Mouse (Mus musculus) embryo, embryonic 11 days (tissue): ENCODE measurements around the gene Chst15.

Experiments used
- DNase-seq: peaks from one replicate; pipeline ENCODE4 v3.0.0-alpha.2; 2015

The Chst15 gene

DNA sequence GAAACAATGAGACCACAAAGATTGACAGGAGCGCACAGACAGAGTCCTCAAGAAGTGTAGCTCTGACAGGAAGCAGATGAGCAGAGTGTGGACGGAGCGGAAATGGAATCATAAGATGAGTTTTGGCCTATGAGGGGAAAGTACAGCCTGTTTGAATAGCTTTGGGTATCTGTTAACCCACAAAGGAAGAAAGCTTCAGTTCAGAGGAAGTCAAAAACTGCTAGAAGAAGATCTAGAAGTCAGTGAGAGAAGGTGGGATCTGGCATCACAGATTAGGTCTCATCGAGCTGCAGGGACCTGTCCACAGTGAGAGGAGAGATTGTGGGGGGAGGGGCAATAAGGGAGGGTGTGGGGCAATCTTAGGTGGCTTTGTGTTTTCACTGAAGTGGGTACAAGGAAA is 18.3 kb upstream of the Chst15 start:
- DNase-seq = no peak

DNA sequence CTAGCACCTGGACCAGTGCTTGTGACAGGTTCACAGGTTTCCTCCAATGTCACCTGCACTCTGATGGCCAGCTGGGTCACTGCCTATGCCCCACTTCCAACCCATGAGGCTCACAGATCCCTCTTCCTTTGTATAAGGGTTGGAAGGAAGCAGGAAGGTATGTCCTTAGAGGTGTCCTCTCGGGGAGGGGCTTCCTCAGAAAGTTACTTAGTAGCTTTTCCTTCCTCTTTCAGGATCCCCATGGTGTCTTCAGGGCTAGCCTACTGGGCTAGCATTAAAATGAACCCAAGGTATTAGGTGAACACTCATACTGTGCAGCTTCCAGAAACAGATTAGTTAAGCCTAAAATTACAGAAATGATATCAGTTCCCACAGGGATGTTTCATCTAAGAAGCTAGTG is 16.1 kb upstream of the Chst15 start:
- no peak for DNase-seq

DNA sequence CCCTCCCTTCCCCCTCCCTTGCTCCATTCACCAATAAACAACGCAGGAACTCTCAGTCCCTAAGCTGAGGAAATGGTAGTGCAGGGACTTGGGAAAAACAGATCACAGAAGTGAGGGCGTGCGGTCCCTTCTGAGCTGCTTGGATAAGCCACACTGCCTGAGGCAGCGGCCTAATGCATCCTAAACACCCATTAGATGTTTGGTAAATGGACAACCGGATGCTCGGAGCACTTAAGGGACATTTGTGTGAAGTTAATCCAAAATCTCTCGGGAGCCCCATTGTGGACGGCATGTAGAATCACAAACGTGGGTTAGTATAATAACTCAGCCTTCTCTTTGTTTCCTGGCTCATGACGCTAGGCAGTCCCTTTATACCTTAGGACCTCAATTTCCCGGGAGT is 15.1 kb upstream of the Chst15 start:
- DNase-seq = no peak

DNA sequence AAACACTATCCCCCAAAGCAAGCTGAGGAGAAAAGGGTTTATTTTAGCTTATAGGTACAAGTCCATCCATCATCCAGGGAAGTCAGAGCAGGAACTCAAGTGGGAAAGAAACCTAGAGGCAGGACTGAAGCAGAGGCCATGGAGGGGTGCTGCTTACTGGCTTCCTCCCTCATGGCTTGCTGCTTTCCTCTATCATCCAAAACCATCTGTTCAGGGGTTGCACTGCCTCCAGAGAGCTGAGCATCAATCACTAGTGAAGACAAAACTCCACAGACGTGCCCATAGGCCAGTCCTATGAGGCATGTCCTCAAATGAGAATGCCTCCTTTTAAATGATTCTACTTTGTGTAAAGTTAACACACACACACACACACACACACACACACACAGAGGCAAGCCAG is 13.2 kb upstream of the Chst15 start:
- DNase-seq = no peak

- no peak for DNase-seq
These were observed 11.6 kb upstream of the Chst15 start for GRCm38 (mm10) chr7:132328648-132329047.

- no peak for DNase-seq
These were observed 8.7 kb upstream of the Chst15 start for GRCm38 (mm10) chr7:132325549-132326331.

GRCm38 (mm10) chr7:132323430-132323829 is 6.4 kb upstream of the Chst15 start:
- no peak for DNase-seq

- DNase-seq = no peak
These were observed 4.4 kb upstream of the Chst15 start for GRCm38 (mm10) chr7:132321392-132321958.

DNA sequence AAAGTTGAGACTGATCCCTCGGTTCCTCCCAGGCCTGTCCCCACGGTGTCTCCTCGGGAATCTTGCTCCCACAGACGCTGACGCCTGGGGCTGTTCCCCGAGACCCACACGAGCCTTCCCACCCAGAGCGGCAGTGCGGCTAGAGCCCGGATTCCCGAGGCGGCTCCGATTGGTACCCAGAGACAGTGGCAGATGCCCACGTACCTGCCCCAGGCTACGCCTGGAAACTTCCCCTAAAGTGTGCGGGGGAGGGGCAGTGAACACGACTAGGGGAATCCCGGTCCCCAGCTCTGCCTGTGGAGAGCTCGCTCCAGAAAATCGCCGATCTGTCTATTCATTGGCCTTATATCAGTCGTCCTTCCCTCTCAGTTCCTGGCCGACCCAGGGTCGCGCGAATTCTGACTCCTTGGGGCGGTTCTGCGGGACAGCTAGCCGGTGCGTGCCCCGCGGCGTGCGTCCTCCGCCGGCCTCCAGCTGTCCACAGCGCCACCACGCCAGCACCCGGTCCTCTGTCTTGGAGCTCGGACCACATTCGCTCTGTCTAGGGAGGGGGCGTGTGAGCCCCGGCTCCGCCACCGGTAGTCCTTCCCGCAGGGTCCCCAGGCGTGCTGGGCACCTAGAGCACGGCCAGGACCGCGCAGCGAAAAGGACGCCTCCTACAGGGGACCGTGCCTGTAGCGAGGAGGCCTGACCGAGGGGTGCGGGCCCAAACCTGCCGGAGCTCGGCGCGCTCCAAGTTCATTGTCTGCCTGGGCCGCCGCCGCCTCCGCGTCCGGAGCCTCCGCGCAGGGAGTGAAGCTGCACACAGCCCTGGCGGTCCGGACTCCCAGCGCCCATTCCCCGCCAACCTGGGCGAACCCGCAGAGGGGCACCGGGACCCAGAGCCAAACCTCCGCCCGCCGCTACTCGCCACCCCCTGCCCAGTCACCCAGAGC is 660 bp downstream of the Chst15 start:
- peak; percentile 80 for DNase-seq

GRCm38 (mm10) chr7:132315149-132316091 is 1.6 kb downstream of the Chst15 start:
- peak; percentile 94 for DNase-seq

DNA sequence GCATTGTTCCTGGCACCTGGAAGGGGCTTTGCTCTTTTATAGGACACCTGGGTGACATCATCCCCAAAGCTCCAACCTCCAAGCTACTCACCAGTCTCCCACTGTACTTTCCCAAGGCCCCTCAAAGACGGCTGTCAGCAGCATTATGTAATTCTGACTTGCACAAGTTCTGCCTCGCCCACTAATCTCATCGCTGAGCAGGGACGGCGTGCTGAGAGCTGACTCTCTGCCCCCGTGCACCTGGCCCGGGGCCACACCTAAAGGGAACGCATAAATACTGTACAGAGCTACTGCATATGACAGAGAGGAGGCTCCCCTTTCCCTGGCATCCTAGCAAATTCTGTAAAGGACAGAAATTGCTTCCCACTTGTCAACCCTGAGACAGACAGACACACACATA is 4.6 kb downstream of the Chst15 start:
- DNase-seq = no peak

- DNase-seq = no peak
These were observed 8.4 kb downstream of the Chst15 start for GRCm38 (mm10) chr7:132308537-132309191.

DNA sequence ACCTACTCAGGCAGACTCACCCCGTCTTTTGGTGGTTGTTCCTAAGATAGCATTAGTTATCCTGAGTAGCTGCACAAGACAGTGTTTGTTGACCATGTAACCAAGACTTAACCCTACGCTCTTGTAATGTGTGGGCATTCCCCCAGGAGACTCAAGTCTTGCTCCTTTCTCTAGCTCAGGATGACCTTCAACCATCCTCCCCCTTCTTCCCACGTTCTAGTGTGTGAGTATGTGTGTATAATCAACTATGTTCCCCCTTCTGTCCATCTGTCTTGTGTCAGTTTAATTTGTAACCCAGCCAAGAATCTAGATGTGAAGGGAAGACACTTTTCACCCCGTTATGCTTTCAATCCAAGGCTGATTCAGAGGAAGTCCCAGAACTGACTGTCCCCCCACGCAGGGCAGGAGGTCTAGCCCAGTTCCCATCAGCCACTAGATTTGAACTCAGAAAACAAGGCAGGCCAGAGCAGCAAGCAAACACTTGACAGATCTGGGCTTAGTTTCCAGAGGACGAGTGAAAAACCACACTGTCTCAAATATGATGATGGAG is 9.2 kb downstream of the Chst15 start:
- DNase-seq = no peak

GRCm38 (mm10) chr7:132306671-132307412 is 10.2 kb downstream of the Chst15 start:
- DNase-seq = no peak

- no peak for DNase-seq
These were observed 11.3 kb downstream of the Chst15 start for GRCm38 (mm10) chr7:132305492-132306375.

GRCm38 (mm10) chr7:132304424-132305085 is 12.5 kb downstream of the Chst15 start:
- DNase-seq = no peak

- DNase-seq = no peak
These were observed 13.0 kb downstream of the Chst15 start for GRCm38 (mm10) chr7:132303988-132304387.

DNA sequence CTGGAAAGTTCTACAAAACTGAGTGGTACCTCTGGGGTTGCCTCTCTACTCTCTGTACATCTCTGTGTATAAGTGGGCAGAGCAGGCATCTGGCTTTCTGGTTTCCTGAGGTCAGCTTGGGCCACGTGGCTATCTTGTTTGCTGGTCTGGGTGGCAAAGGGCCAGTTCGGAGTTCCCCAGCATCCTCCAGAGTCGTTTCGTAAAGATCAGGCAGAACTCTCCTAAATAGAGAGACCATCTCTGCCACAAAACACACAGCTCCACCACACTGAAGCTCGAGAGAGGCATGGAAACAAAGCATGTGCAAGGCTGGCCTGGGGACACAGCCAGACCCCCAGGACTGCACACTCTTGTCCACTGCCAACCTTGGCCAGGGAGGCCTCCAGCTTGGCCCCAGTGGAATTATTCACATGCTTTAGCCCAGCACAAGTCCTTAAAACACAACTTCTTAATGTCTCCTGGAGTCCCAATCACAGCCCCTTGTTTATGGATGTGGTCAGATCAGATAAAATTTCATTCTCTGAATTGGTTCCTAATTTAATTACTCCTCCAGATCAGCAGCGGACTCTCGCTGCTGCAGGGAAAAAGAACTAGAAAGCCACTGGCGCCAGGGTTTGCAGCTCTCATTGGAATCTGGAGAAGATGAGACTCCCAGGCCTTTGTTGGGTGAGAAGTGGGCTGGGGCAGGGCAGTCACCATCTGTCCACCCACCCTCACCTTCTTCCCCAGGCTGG is 14.4 kb downstream of the Chst15 start:
- no peak for DNase-seq
